Mouse (Mus musculus): ENCODE results near the gene Otud5.

GRCm38 (mm10) chrX:7864551-7864950, 23.4 kb downstream of the Otud5 start:
- no peak for TF ChIP-seq CTCF (IDR thresholded peaks at IDR 0.05; ENCODE audit: low read depth, low read length)
- no peak for TF ChIP-seq TAL1 (conservative IDR thresholded peaks at IDR 0.05; ENCODE audit: low read depth, low read length)
